Mouse (Mus musculus) embryo, embryonic 11 days (tissue): ENCODE results near the gene Lat2.
"Not testable (repeated sequence)": the region's sequence is repeated elsewhere in the genome, so short reads cannot be mapped to it uniquely, and the experiment has no call there.

Experiments
- DNase-seq: peaks from one replicate; pipeline ENCODE4 v3.0.0-alpha.2; 2015

The Lat2 gene

DNA sequence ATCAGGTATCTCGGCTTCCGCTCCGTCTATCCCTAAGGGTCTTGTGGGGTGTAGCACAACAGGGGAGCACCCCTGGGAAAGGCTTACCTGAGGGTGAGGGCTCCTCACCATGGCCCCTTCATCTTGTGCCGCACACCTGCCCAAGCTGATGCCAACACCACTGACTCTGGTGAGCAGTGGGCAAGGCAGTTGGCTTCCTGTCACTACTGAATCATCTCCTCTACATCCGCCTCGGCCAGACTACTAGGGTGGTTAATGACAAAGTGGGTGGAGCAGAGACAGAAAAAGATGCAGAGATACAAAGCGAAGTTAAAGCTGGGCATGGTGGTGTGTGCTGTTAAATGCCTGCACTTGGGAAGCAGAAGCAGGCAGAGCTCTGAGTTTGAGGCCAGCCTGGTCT lies at the start of gene Lat2:
Lat2 (minus strand) TSS at position 224 of the 400 bp plus-strand sequence.
- no peak for DNase-seq

DNA sequence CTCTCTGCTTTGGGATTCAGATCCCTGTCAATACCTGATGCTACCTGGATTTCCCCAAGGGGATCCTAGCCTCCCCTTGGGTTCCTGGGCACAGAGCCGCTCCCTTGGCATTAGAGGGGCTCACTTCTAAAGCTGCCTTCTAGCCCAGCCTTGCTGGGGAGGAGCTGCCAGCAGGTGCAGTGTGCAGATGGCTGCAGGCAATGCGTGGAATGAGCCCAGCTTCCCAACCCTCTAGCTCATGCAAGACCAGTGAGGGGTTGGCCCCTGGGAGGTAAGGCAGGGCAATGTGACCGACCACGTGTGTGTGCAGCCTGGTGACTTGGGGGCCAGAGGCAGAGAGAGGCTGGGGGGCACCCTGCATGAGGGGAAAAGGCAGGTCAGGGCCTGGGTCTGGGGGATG lies 41.9 kb upstream of the Lat2 start:
- DNase-seq: no peak

DNA sequence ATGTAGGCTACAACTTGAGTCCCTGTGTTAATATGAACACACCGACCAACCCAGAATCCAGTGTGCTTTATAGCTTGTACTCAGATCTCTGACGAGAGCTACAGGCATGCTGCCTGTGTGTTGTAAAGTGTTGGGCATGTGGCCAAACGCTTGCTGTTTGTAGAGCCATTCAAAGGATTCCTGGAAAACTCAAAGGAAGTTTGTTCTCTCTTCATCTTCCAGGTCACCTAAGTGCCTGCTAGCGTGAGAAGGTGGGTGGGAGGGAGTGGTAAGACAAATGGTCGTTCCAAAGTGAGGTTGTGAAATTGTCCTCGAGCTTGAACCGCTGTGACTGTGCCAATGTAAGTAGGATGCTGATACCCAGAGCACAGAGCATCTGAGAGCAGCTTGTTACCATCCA lies 37.2 kb upstream of the Lat2 start:
- no peak for DNase-seq

DNA sequence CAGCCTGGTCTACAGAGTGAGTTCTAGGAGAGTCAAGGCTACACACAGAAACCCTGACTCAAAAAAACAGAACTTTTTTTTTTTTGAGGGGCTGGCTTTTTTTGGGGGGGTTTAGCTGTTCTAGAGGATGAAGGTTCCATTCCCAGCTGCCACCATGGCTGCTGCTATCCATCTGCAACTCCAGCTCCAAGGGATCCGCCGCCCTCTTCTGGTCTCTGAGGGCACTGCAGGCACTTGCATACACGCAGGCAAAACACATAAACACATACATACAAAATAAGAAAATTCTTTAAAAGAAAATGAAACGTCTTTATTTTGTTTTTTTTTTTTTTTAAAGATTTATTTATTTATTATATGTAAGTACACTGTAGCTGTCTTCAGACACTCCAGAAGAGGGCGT lies 36.1 kb upstream of the Lat2 start:
- DNase-seq: peak; percentile 29

DNA sequence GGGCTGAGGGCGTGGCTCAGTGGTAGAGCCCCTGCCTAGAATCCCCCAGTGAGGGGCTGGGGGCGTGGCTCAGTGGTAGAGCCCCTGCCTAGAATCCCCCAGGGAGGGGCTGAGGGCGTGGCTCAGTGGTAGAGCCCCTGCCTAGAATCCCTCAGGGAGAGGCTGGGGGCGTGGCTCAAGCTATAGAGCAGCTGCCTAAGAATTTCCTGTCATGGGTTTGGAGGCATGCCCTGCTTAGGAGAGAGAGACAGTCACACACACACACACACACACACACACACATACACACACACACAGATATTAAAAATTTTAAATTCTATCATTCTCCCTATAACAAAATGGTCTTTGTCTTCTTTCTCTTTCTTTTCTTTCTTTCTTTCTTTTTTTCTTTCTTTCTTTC lies 34.2 kb upstream of the Lat2 start:
- DNase-seq: not testable (repeated sequence)

DNA sequence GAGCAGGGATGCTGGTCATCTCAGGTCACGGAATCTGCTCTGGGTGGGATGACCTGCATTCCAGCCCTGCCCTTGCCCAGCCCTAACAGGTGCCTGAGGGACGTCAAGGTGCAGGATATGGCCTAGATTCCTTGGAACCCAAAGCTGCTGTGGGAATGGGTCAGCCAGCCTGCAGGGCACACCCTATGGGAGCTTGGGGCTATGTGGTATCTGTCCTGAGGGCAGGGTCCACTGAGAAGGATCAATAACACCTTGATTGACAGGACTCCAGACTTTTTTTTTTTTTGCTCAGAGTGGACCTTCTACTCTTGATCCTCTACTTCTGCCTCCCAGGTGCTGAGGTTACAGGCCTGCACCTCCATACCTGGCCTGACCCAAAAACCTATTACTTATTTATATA lies 32.6 kb upstream of the Lat2 start:
- DNase-seq: no peak

DNA sequence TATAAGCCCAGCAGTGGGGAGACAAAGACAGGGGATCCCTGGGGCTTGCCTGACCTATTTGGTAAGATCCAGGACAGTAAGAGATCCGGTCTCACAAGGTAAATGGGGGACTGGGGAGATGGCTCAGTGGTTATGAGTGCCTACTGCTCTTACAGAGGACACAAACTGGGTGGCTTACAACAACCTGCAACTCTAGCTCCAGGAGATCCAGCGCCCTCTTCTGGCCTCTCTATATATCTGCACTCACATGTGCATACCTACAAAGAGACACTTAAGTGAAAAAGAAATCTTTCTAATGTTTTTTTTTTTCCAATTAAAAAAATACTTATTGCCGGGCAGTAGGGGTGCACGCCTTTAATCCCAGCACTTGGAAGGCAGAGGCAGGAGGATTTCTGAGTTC lies 31.6 kb upstream of the Lat2 start:
- DNase-seq: no peak

DNA sequence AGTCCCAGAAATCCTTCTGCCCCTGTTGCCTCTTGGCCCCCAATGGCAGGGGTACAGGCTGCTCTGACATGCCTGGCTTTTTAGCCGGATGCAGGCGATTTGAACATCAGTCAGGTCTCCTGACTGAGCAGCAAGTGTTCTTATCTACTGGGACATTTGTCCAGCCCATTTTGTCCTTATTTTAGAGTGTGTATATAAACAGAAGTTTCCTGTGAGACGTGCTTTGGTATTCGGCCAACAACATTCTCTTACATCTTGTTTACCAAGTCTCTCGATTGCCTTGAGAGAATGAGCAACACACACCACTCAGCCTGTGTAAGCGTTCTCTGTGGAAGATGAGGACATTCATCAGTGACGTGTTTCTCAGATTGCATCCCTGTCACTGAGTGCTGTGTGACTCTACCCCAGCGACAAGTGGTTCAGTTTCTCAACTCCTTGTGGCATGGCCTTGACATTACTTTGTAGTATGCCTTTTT lies 29.9 kb upstream of the Lat2 start:
- DNase-seq: no peak

DNA sequence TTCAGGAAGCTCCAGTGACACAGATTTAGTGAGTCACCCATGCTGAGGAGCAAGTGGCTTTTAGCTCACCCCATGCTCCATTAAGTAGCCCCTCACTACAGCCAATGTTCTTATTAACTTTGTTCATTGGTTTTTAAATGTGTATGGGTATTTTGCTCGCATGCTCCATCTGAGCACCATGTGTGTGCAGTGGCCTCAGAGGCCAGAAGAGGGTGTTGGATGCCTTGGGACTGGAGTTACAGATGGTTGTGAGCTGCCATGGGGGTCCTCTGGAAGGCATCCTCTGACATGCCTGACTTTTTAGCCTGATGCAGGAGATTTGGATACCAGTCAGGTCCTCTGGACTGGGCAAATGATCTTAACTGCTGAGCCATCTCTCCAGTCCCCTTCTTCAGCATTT lies 29.3 kb upstream of the Lat2 start:
- DNase-seq: no peak

DNA sequence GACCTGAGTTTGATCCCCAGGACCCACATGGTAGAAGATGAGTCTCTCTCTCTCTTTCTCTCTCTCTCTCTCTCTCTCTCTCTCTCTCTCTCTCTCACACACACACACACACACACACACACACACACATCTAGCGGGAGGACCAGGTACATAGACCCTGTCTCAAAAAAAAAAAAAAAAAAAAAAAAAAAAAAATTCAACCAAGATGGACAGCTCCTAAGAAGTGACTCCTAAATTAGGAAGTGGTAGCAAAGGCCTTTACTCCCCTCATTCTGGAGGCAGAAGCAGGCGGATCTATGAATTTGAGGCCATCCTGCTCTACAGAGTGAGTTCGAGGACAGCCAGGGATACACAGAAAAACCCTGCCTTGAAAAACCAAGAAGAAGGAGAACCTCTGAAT lies 25.5 kb upstream of the Lat2 start:
- DNase-seq: no peak

DNA sequence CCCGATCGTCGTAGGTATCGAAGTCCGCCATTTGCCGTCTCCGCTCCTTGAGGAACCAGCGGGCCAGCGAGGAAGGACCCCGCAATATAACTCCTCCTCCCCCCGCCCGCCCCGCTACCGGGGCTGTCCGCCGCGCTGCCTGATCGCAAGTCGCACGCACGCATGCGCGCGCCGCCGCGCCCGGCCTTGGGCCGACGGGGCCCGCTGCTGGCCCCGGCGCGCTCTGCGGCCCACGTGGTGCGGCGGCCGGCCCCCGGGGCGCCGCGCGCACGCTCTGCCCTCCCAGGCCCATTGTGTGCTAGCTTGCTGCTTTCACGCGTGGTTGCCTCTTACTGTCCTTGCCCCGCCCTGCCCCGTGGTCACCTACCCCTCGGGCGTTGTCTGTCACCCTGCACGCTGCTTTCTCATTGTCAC lies 24.5 kb upstream of the Lat2 start, which contains the start of gene Eif4h:
Eif4h (minus strand) TSS at position 222 of the 414 bp plus-strand sequence.
- peak; percentile 99 for DNase-seq

DNA sequence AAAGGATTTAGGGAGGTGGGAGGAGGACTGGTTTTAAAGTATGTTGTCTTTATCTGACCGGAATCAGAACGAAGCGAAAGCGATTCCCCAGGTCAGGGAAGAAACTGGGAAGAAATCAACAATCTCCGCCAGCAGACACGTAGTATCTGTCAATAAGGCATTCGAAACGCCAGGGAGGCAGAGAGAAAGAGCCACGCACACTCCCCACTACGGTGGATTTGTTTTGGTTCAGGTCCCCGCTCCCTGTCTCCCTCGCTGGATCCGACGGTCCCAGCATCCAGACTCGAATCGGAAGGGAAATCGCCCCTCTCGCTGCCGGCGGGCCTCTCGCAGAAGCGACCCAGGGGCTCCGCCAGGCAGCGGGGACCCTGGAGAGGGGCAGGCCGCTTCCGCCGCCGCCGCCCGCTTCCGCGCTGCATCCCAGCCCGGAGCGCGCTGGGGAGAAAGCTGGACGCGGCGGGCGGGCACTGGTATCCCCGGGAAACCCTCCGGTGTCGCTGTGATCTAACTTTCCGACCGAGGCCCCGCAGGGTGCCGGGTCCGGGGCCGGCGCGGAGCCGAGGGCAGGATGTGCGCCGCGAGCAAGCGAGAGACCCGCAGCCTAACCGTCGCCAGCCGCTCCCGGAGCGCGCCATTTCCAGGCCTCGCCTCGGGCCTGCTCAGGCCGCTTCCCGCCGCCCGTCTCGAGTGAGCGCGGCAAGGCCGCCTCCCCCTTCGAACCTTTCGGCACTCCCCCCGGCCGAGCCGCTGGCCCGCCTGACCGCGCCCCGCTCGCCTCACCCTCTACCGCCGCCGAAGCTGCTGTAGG lies 23.8 kb upstream of the Lat2 start:
- DNase-seq: no peak

DNA sequence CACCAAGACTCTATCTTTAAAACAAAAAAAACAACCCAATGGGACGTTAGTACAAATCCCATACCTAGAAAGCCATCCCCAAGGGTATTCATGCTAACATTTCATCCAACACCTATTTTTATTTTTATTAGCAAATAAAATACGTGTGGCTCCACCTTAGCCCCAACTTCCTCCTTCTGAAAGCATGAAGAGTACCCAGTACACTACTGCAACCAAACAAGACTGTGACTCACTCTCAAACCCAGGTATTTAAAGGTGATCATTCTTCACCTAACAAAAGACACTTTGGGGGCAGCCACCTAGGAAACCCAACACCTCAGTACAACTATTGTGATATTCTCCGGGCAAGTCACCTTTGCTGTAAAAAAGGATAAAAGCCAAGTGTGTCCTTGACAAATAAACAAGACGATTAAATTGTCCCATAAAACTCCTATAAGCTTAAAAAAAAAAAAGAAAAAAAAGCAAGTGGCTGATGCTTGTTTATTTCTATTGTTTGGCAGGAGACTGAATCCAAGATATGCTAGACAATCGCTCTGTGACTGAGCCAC lies 23.1 kb upstream of the Lat2 start:
- DNase-seq: no peak

DNA sequence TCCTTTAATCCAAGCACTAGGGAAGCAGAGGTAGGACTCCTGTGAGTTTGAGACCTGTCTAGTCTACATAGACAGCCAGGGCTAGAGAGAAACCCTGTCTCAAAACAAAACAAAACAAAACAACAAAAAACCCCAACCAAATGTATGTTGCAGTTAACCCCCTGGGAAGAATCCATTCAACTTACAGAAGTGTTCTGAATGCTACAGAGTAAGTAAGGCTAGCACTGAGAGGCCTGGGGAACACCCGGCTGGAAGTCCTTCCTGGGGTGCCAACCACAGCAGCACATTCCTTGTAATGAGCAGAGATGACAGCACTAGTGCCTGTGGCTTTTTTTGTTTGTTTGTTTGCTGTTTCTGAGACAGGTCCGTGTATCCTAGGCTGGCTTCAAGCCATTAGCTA lies 18.0 kb upstream of the Lat2 start:
- DNase-seq: no peak

DNA sequence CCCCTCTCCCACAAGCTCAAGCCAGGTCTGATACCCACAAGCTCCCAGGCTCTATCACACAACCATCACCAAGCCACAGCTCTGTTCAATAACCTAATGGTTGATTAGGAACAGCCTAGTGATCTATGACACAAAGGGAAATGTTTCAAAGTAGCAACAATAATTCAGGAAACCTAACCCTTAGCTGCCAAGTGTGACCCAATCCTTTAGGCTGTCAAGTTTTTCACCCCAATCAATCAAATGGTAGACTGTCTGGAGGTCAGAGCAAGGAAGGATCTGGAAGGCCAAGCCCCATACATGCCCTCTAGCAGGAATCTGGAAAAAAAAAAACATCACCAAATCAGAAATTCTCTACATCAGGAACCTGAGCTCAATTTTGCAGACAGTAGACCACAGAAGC lies 16.0 kb upstream of the Lat2 start:
- DNase-seq: no peak

DNA sequence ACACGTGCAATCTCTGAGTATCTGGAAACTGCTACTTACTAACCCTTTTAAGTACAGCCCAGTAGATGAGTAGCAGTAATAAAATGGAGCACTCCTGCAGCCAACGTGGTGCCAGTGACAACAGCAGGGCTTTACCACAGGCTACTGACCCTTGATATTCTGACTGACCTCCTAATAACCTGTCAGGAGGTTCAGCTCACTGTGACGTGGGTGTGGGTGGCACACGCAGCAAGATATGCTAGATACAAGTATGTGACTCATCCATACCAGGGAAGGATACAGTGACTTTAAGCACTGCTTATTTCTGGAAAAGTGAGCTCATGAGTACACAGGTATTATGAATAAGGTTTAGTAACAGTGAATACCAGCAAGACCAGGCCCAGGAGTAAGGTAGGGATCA lies 14.7 kb upstream of the Lat2 start:
- DNase-seq: no peak

DNA sequence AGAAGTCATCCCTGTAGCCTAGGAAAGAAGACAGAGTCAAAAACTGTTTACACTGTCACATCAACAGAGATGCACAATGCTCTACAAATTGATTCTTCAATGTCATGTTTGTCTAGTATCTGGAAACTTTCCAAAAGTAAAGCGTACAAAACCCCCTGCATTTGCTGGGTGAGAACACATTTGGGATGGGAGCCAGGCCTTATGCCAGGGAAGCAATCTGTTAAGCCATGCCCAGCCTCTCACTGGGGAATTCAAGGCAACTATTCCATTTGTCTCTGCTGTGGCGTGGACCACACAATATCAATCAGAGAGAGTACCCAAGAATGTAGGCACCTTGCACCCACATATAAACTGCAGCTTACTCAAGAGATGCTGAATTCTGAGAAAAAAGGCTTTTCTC lies 7.2 kb upstream of the Lat2 start:
- DNase-seq: no peak

DNA sequence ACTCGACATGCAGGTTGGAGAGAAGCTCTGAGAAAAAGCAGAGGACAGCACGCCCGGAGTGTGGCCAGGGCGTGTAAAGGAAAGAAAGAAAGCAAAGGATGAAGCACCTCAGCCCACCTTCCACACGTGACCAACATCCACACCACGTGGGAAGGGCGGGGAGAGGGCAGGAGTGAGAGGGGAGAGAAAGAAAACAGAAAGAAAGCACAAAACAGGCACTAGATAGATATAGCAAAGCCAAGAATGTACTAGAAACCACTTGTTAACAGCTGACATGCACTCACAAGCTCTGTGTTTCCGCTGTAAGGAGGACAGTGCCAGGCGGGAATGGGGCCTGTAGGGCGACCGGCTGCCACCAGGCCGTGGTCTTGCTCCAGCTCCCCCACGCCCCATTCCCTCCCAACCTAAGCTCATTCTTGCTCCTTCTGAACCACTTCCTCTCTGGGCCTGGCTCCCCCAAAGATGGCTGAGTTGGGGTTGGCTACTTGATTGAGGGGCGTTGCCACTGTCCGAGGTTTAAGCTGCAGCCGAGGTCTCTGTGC lies 6.3 kb upstream of the Lat2 start:
- DNase-seq: no peak

DNA sequence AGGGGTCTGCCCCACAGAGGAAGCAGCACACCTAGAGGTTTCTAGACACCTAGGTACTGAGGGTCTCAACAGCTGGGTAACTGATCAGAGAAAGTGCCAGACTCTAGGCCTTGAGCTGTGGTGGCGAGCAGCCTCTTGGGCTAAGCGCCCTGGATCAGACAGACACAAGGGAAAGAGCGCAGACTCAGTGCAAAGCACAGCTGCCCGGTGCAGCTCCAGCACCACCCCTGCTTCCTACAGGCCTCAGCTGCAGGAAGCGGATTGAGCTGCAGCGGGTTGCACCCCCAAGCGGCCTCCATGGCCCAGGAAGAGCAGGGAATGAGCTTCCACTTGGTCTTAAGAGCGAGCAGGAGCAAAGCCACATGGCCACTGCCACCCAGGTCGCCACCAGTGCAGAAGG lies 5.6 kb upstream of the Lat2 start:
- DNase-seq: no peak

DNA sequence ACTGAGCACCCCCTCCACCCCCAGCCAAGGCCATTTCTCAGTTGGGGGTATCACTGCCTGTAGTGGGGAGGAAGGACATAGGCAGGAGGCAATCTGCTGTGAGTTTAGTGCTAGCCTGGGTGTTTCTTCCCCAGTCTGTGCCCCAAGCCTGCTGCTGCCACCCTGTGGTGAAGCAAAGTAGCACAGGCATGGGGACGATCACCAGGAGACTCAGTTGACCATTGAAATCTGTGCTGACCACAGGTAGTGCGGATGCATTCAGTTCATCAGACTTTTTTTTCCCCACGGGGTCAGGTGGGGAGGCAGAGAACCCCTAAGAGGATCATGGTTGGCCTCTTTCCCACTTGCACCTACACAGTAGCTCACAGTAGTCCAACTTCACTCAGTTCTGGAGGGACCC lies 2.2 kb upstream of the Lat2 start:
- DNase-seq: peak; percentile 35

DNA sequence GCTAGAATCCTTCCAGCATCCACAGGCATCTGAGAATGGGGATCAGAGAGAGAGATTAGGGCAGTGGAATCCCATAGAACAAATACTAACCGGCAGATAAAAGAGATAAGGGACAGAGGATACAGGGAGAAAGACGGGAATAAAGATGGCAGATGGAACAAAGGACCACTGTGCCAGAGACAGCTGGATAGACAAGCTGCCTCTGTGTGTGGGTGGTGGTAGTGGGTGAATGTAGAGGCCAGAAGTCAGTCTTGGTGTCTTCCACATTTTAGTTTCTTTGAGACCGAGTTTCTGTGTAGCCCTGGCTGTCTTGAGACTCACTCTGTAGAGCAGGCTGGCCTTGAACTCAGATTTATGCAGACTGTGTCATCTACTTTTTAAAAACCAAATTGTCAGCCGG lies 955 bp upstream of the Lat2 start:
- DNase-seq: no peak

DNA sequence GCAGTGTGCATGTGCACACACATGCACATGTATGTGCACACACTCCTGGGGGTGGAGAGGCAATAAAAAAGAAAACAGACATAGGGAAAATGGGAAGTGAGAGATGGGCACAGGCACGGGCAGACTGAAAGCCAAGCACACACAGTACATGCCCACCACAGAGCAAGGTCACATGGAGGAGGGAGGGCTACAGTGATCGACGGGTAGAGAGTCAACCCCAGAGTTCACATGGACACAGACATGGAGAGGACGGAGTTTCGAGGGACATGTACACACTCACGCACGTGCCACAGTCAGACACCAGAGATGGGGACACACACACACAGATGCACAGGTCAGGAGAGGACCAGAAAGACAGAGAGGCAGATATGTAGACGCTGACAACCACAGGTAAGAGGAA lies 555 bp upstream of the Lat2 start:
- no peak for DNase-seq

DNA sequence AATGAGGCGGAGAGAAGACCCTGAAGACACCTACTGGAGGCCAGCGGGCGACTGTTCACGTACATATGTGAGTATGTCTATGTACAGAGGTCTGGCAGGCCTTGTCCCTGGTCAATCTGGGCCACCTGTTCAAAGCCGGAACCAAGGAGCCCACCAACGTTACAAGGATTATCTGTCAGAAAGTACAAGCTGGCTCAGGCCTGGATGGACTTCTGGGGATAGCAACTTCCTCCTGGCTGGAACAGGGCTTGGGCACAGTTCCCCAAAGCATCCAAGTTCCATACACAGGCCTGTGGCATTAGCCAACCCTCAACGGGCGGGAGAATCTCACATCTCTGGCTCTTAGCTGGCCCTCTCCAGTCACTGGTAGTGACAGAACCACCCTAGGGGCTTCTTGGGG lies 529 bp downstream of the Lat2 start:
- no peak for DNase-seq

DNA sequence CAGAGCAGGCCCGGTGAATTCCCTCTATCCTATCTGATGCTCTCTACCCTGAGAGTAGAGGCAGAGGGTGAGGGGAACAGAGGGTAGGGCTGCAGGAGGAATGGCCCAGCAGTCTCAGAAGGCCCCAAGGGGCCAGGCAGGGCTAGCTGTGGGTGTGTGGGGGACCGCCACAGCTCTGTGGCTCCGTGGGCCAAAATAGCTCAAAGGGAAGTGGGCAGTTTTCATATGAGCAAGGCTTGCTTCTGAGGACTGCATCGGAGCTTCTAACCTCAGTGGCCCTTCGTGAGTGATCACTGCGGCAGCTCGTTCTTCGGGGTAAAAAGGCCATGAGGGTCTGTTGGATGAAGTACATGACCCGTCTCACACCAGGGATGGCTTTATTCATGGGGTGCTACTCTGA lies 1.1 kb downstream of the Lat2 start:
- no peak for DNase-seq
